Mouse (Mus musculus): Measurements from ENCODE around the gene Tacc2. TPM values are rescaled to one million over a fixed set of nuclear protein-coding genes. Genes with fewer than 3 reads are reported as not detected.

Tacc2 gene
- polyA plus RNA-seq, 1 experiment from 2014 or later = 35.2 TPM

- 78% methylated on average over 11 of the region's 11 CpGs for WGBS
- Histone ChIP-seq H3K9ac (replicated peaks; ENCODE audit: low read depth, low read length) (no peak overlapping the region), H3K27ac (ENCODE audit: low read length) (no peak overlapping the region)
Measured at GRCm38 (mm10) chr7:130757326-130757865, 180.2 kb downstream of the Tacc2 start.

GRCm38 (mm10) chr7:130762071-130762897, 185.0 kb downstream of the Tacc2 start:
- H3K4me1 ChIP-seq (ENCODE audit: control insufficient read depth, insufficient read depth, low read length) = no peaks in the 10 kb centered on the region; the same call in 1 of the 2 replicates
- WGBS = 34% methylated on average over 17 of the region's 17 CpGs
- no peak overlapping the region for H3K9ac ChIP-seq (replicated peaks; ENCODE audit: low read depth, low read length)
- H3K27me3 ChIP-seq (ENCODE audit: control insufficient read depth, insufficient read depth, low read length) = no peaks in the 10 kb centered on the region
- H3K36me3 ChIP-seq (ENCODE audit: control insufficient read depth, insufficient read depth, low read length) = peaks cover 19% of the 10 kb centered on the region; the same call in 1 of the 2 replicates
- H3K9me3 ChIP-seq (ENCODE audit: control insufficient read depth, low read depth, low read length) = no peaks in the 10 kb centered on the region
- no peak overlapping the region for H3K4me2 ChIP-seq (replicated peaks; ENCODE audit: low read depth, low read length)
- no peak overlapping the region for H3K4me3 ChIP-seq (ENCODE audit: low read depth, low read length)
- H3K27ac ChIP-seq (ENCODE audit: low read length) = no peak overlapping the region
- peak; percentile 39; the same call in 1 of the 2 replicates for ATAC-seq (ENCODE audit: insufficient number of reproducible peaks, insufficient read depth, low FRiP score, low read depth)

More at GRCm38 (mm10) chr7:130757326-130757865, 180.2 kb downstream of the Tacc2 start:
- no peaks in the 10 kb centered on the region for H3K9me3 ChIP-seq (ENCODE audit: control insufficient read depth, low read depth, low read length)
- no peak for ATAC-seq (ENCODE audit: insufficient number of reproducible peaks, insufficient read depth, low FRiP score, low read depth)
- no peaks in the 10 kb centered on the region; the same call in 1 of the 2 replicates for H3K4me1 ChIP-seq (ENCODE audit: control insufficient read depth, insufficient read depth, low read length)
- peaks cover 16% of the 10 kb centered on the region; the same call in 1 of the 2 replicates for H3K36me3 ChIP-seq (ENCODE audit: control insufficient read depth, insufficient read depth, low read length)
- no peak overlapping the region for H3K4me2 ChIP-seq (replicated peaks; ENCODE audit: low read depth, low read length)
- H3K4me3 ChIP-seq (ENCODE audit: low read depth, low read length) = no peak overlapping the region
- H3K27me3 ChIP-seq (ENCODE audit: control insufficient read depth, insufficient read depth, low read length) = no peaks in the 10 kb centered on the region

- 94% methylated on average over 17 of the region's 17 CpGs for WGBS
- H3K9ac ChIP-seq (replicated peaks; ENCODE audit: low read depth, low read length) = no peak overlapping the region
- no peaks in the 10 kb centered on the region for H3K9me3 ChIP-seq (ENCODE audit: control insufficient read depth, low read depth, low read length)
- peaks cover 13% of the 10 kb centered on the region; the same call in 1 of the 2 replicates for H3K36me3 ChIP-seq (ENCODE audit: control insufficient read depth, insufficient read depth, low read length)
- H3K27ac ChIP-seq (ENCODE audit: low read length) = no peak overlapping the region
- no peaks in the 10 kb centered on the region for H3K27me3 ChIP-seq (ENCODE audit: control insufficient read depth, insufficient read depth, low read length)
- no peak for ATAC-seq (ENCODE audit: insufficient number of reproducible peaks, insufficient read depth, low FRiP score, low read depth)
- no peak overlapping the region for H3K4me2 ChIP-seq (replicated peaks; ENCODE audit: low read depth, low read length)
- H3K4me3 ChIP-seq (ENCODE audit: low read depth, low read length) = no peak overlapping the region
- H3K4me1 ChIP-seq (ENCODE audit: control insufficient read depth, insufficient read depth, low read length) = no peaks in the 10 kb centered on the region; the same call in 1 of the 2 replicates
Measured at GRCm38 (mm10) chr7:130764160-130764559, 186.9 kb downstream of the Tacc2 start.

GRCm38 (mm10) chr7:130766411-130767170, 189.4 kb downstream of the Tacc2 start:
- Histone ChIP-seq H3K9ac (replicated peaks; ENCODE audit: low read depth, low read length) (no peak overlapping the region), H3K4me1 (ENCODE audit: control insufficient read depth, insufficient read depth, low read length) (no peaks in the 10 kb centered on the region; the same call in 1 of the 2 replicates), H3K4me2 (replicated peaks; ENCODE audit: low read depth, low read length) (no peak overlapping the region), H3K9me3 (ENCODE audit: control insufficient read depth, low read depth, low read length) (no peaks in the 10 kb centered on the region), H3K27ac (ENCODE audit: low read length) (no peak overlapping the region), H3K36me3 (ENCODE audit: control insufficient read depth, insufficient read depth, low read length) (peaks cover 5% of the 10 kb centered on the region; the same call in 1 of the 2 replicates), H3K27me3 (ENCODE audit: control insufficient read depth, insufficient read depth, low read length) (no peaks in the 10 kb centered on the region), H3K4me3 (ENCODE audit: low read depth, low read length) (no peak overlapping the region)
- ATAC-seq (ENCODE audit: insufficient number of reproducible peaks, insufficient read depth, low FRiP score, low read depth) = no peak
- WGBS = 64% methylated on average over 30 of the region's 30 CpGs

GRCm38 (mm10) chr7:130768151-130768550, 190.9 kb downstream of the Tacc2 start:
- Histone ChIP-seq H3K4me2 (replicated peaks; ENCODE audit: low read depth, low read length) (no peak overlapping the region), H3K27me3 (ENCODE audit: control insufficient read depth, insufficient read depth, low read length) (no peaks in the 10 kb centered on the region), H3K4me1 (ENCODE audit: control insufficient read depth, insufficient read depth, low read length) (no peaks in the 10 kb centered on the region), H3K27ac (ENCODE audit: low read length) (no peak overlapping the region), H3K9me3 (ENCODE audit: control insufficient read depth, low read depth, low read length) (no peaks in the 10 kb centered on the region), H3K36me3 (ENCODE audit: control insufficient read depth, insufficient read depth, low read length) (peaks cover 5% of the 10 kb centered on the region; the same call in 1 of the 2 replicates), H3K4me3 (ENCODE audit: low read depth, low read length) (no peak overlapping the region), H3K9ac (replicated peaks; ENCODE audit: low read depth, low read length) (no peak overlapping the region)
- 89% methylated on average over 4 of the region's 4 CpGs for WGBS
- no peak for ATAC-seq (ENCODE audit: insufficient number of reproducible peaks, insufficient read depth, low FRiP score, low read depth)

GRCm38 (mm10) chr7:130770707-130771106, 193.5 kb downstream of the Tacc2 start:
- no peak overlapping the region for H3K4me2 ChIP-seq (replicated peaks; ENCODE audit: low read depth, low read length)
- no peak overlapping the region for H3K9ac ChIP-seq (replicated peaks; ENCODE audit: low read depth, low read length)
- no peaks in the 10 kb centered on the region for H3K27me3 ChIP-seq (ENCODE audit: control insufficient read depth, insufficient read depth, low read length)
- 24% methylated on average over 3 of the region's 3 CpGs for WGBS
- no peaks in the 10 kb centered on the region for H3K36me3 ChIP-seq (ENCODE audit: control insufficient read depth, insufficient read depth, low read length)
- H3K4me1 ChIP-seq (ENCODE audit: control insufficient read depth, insufficient read depth, low read length) = no peaks in the 10 kb centered on the region
- H3K9me3 ChIP-seq (ENCODE audit: control insufficient read depth, low read depth, low read length) = no peaks in the 10 kb centered on the region
- ATAC-seq (ENCODE audit: insufficient number of reproducible peaks, insufficient read depth, low FRiP score, low read depth) = no peak
- H3K4me3 ChIP-seq (ENCODE audit: low read depth, low read length) = no peak overlapping the region
- no peak overlapping the region for H3K27ac ChIP-seq (ENCODE audit: low read length)

- H3K27me3 ChIP-seq (ENCODE audit: control insufficient read depth, insufficient read depth, low read length) = no peaks in the 10 kb centered on the region
- no peak overlapping the region for H3K27ac ChIP-seq (ENCODE audit: low read length)
- H3K9me3 ChIP-seq (ENCODE audit: control insufficient read depth, low read depth, low read length) = no peaks in the 10 kb centered on the region
- 58% methylated on average over 11 of the region's 11 CpGs for WGBS
- H3K9ac ChIP-seq (replicated peaks; ENCODE audit: low read depth, low read length) = no peak overlapping the region
- peak; percentile 77 for ATAC-seq (ENCODE audit: insufficient number of reproducible peaks, insufficient read depth, low FRiP score, low read depth)
- H3K4me2 ChIP-seq (replicated peaks; ENCODE audit: low read depth, low read length) = no peak overlapping the region
- no peaks in the 10 kb centered on the region for H3K36me3 ChIP-seq (ENCODE audit: control insufficient read depth, insufficient read depth, low read length)
- H3K4me1 ChIP-seq (ENCODE audit: control insufficient read depth, insufficient read depth, low read length) = no peaks in the 10 kb centered on the region
- no peak overlapping the region for H3K4me3 ChIP-seq (ENCODE audit: low read depth, low read length)
Measured at GRCm38 (mm10) chr7:130773171-130773830, 196.1 kb downstream of the Tacc2 start.

Measured in stomach, embryonic 14.5 days (tissue).